Mouse (Mus musculus) liver, adult 2 months (tissue): ENCODE results near the gene Notch4.

Experiments
- CTCF ChIP-seq: fragments of 200-500 bp; IDR thresholded peaks from 2 replicates; pipeline ENCODE4 v1.5.1; 2011; ENCODE audit warnings: low read depth, low read length, control low read depth
- POLR2A ChIP-seq: fragments of 200-500 bp; IDR thresholded peaks from 2 replicates; pipeline ENCODE4 v1.6.1; 2011; ENCODE audit warnings: low read length, control low read depth; ENCODE audit not compliant: insufficient read depth; ENCODE audit errors: extremely low read depth

GRCm38 (mm10) chr17:34606186-34607039 is 42.3 kb downstream of the Notch4 start:
- TF ChIP-seq CTCF (no peak), POLR2A (no peak)
